Mouse (Mus musculus): ENCODE data around the gene Metrnl. TPM values are rescaled to one million over a fixed set of nuclear protein-coding genes. Genes with fewer than 3 reads are reported as not detected.
A peak's percentile ranks its signal among the peaks of the same experiment; 100 is the strongest.

The Metrnl gene
- total and polyA plus RNA-seq, 3 experiments: 0.33 to 1.1 (median 1.1) TPM

GRCm38 (mm10) chr11:121703619-121704215, 2.4 kb downstream of the Metrnl start:
- in situ Hi-C loops (cut with MboI; ENCODE audit: low pct_ligation_motif_present, low pct_unique_long_range_greater_than_20kb, low sequenced_read_pairs) (loop anchor here (10.0 kb wide), 1 partner anchor 91 kb away; no protein-coding TSS in a partner anchor), dilution Hi-C loops (cut with MboI; ENCODE audit: extremely low pct_ligation_motif_present, extremely low pct_unique_long_range_greater_than_20kb, low sequenced_read_pairs) (no loop called here)
- no peak overlapping the region for H3K4me3 ChIP-seq (replicated peaks in 1 of 3; ENCODE audit: low read depth in 2 of 3, low read length in 2 of 3, poor library complexity in 1 of 3)
- H3K36me3 ChIP-seq (replicated peaks in 1 of 2; ENCODE audit: control insufficient read depth in 1 of 2, insufficient read depth in 1 of 2, low read length in 1 of 2): no peaks in the 10 kb centered on the region
- H3K9me3 ChIP-seq (replicated peaks; ENCODE audit: low read length): no peaks in the 10 kb centered on the region
- H3K27ac ChIP-seq (ENCODE audit: insufficient read depth, low read depth): no peak overlapping the region
- no peak for TF ChIP-seq JUN (IDR thresholded peaks at IDR 0.05; ENCODE audit: insufficient read depth, low read depth, low read length)
- no peak for TF ChIP-seq USF1 (IDR thresholded peaks at IDR 0.05; ENCODE audit: low read depth, low read length)
- H3K4me2 ChIP-seq (ENCODE audit: insufficient read depth, low read depth, poor library complexity, severe bottlenecking): peak overlapping the region; percentile 89; the same call in 1 of the 2 replicates
- H3K9ac ChIP-seq (ENCODE audit: insufficient read depth, low read depth): no peak overlapping the region
- peaks cover 35% of the 10 kb centered on the region for H3K27me3 ChIP-seq (replicated peaks)
- H3K79me2 ChIP-seq (replicated peaks; ENCODE audit: control insufficient read depth, extremely low read depth, insufficient read depth, poor library complexity, severe bottlenecking): no peaks in the 10 kb centered on the region
- H3K4me1 ChIP-seq (ENCODE audit: control insufficient read depth in 1 of 2, insufficient read depth in 2 of 2): peaks cover 0 to 12% of the 10 kb centered on the region in 2 experiments; a peak in 2 of 4 replicates
- no peak for DNase-seq (ENCODE audit: extremely low read depth)

- Histone ChIP-seq H3K4me1 (ENCODE audit: control insufficient read depth in 1 of 2, insufficient read depth in 2 of 2) (peaks cover 0 to 12% of the 10 kb centered on the region in 2 experiments; a peak in 2 of 4 replicates), H3K4me3 (replicated peaks in 1 of 3; ENCODE audit: low read depth in 2 of 3, low read length in 2 of 3, poor library complexity in 1 of 3) (no peak overlapping the region), H3K9ac (ENCODE audit: insufficient read depth, low read depth) (no peak overlapping the region), H3K27me3 (replicated peaks) (peaks cover 35% of the 10 kb centered on the region), H3K9me3 (replicated peaks; ENCODE audit: low read length) (no peaks in the 10 kb centered on the region), H3K79me2 (replicated peaks; ENCODE audit: control insufficient read depth, extremely low read depth, insufficient read depth, poor library complexity, severe bottlenecking) (no peaks in the 10 kb centered on the region), H3K27ac (ENCODE audit: insufficient read depth, low read depth) (no peak overlapping the region), H3K36me3 (replicated peaks in 1 of 2; ENCODE audit: control insufficient read depth in 1 of 2, insufficient read depth in 1 of 2, low read length in 1 of 2) (no peaks in the 10 kb centered on the region), H3K4me2 (ENCODE audit: insufficient read depth, low read depth, poor library complexity, severe bottlenecking) (no peak overlapping the region)
- DNase-seq (ENCODE audit: extremely low read depth): no peak
- dilution Hi-C loops (cut with MboI; ENCODE audit: extremely low pct_ligation_motif_present, extremely low pct_unique_long_range_greater_than_20kb, low sequenced_read_pairs): no loop called here
- TF ChIP-seq MAX (IDR thresholded peaks at IDR 0.05; ENCODE audit: low read length): 0 out of 2 replicates have a peak, but pooled peaks have one; percentile 8
- no peak for TF ChIP-seq ZNF384 (IDR thresholded peaks at IDR 0.05; ENCODE audit: low read depth, low read length)
- in situ Hi-C loops (cut with MboI; ENCODE audit: low pct_ligation_motif_present, low pct_unique_long_range_greater_than_20kb, low sequenced_read_pairs): loop anchor here (10.0 kb wide), 1 partner anchor 88 kb away; no protein-coding TSS in a partner anchor
These were observed 5.2 kb downstream of the Metrnl start for GRCm38 (mm10) chr11:121706521-121707005.

GRCm38 (mm10) chr11:121709278-121709677, 7.9 kb downstream of the Metrnl start:
- H3K9me3 ChIP-seq (replicated peaks; ENCODE audit: low read length): no peaks in the 10 kb centered on the region
- no peak overlapping the region for H3K4me2 ChIP-seq (ENCODE audit: insufficient read depth, low read depth, poor library complexity, severe bottlenecking)
- no peak overlapping the region for H3K27ac ChIP-seq (ENCODE audit: insufficient read depth, low read depth)
- dilution Hi-C loops (cut with MboI; ENCODE audit: extremely low pct_ligation_motif_present, extremely low pct_unique_long_range_greater_than_20kb, low sequenced_read_pairs): no loop called here
- in situ Hi-C loops (cut with MboI; ENCODE audit: low pct_ligation_motif_present, low pct_unique_long_range_greater_than_20kb, low sequenced_read_pairs): loop anchor here (10.0 kb wide), 1 partner anchor 86 kb away; no protein-coding TSS in a partner anchor
- H3K36me3 ChIP-seq (replicated peaks in 1 of 2; ENCODE audit: control insufficient read depth in 1 of 2, insufficient read depth in 1 of 2, low read length in 1 of 2): no peaks in the 10 kb centered on the region
- H3K79me2 ChIP-seq (replicated peaks; ENCODE audit: control insufficient read depth, extremely low read depth, insufficient read depth, poor library complexity, severe bottlenecking): no peaks in the 10 kb centered on the region
- no peak overlapping the region for H3K9ac ChIP-seq (ENCODE audit: insufficient read depth, low read depth)
- H3K4me3 ChIP-seq (replicated peaks in 1 of 3; ENCODE audit: low read depth in 2 of 3, low read length in 2 of 3, poor library complexity in 1 of 3): no peak overlapping the region
- peaks cover 12% of the 10 kb centered on the region for H3K27me3 ChIP-seq (replicated peaks)
- H3K4me1 ChIP-seq (ENCODE audit: control insufficient read depth in 1 of 2, insufficient read depth in 2 of 2): peaks cover 0 to 9% of the 10 kb centered on the region in 2 experiments; a peak in 2 of 4 replicates
- no peak for DNase-seq (ENCODE audit: extremely low read depth)
- TF ChIP-seq ZC3H11A (IDR thresholded peaks at IDR 0.05; ENCODE audit: low read depth, low read length) (no peak), MAZ (IDR thresholded peaks at IDR 0.05; ENCODE audit: low read depth, low read length) (no peak), E2F4 (IDR thresholded peaks at IDR 0.05; ENCODE audit: insufficient replicate concordance, low read depth, low read length) (no peak), IRF4 (IDR thresholded peaks at IDR 0.05; ENCODE audit: low read depth, low read length) (no peak), TBP (conservative IDR thresholded peaks at IDR 0.05; ENCODE audit: low read depth, low read length) (no peak), JUN (IDR thresholded peaks at IDR 0.05; ENCODE audit: insufficient read depth, low read depth, low read length) (no peak), NRF1 (IDR thresholded peaks at IDR 0.05; ENCODE audit: low read depth, low read length) (no peak), MAFK (IDR thresholded peaks at IDR 0.05; ENCODE audit: insufficient replicate concordance, low read length) (no peak), KAT2A (IDR thresholded peaks at IDR 0.05; ENCODE audit: insufficient replicate concordance, low read length) (no peak), ZKSCAN1 (IDR thresholded peaks at IDR 0.05; ENCODE audit: borderline replicate concordance, low read depth, low read length) (no peak), POLR2A (IDR thresholded peaks at IDR 0.05; ENCODE audit: low read depth, low read length) (no peak), RCOR1 (conservative IDR thresholded peaks at IDR 0.05; ENCODE audit: low read depth, low read length) (no peak), UBTF (IDR thresholded peaks at IDR 0.05; ENCODE audit: low read depth, low read length) (no peak), SIN3A (IDR thresholded peaks at IDR 0.05; ENCODE audit: low read length) (no peak), HCFC1 (IDR thresholded peaks at IDR 0.05; ENCODE audit: low read depth, low read length) (no peak), EP300 (IDR thresholded peaks at IDR 0.05; ENCODE audit: low read length) (no peak), CTCF (conservative IDR thresholded peaks at IDR 0.05 in 1 of 2, IDR thresholded peaks at IDR 0.05 in 1 of 2; ENCODE audit: low read depth in 2 of 2, low read length in 2 of 2) (no peak), ZNF384 (IDR thresholded peaks at IDR 0.05; ENCODE audit: low read depth, low read length) (no peak), MAX (IDR thresholded peaks at IDR 0.05; ENCODE audit: low read length) (no peak), ETS1 (conservative IDR thresholded peaks at IDR 0.05; ENCODE audit: low read depth, low read length) (no peak)
